Mouse (Mus musculus) right cerebral cortex, postnatal 25 days (tissue): ENCODE results near the gene Fus.

Experiments
- DNase-seq: peaks from one replicate; pipeline ENCODE4 v3.0.0; 2022

Fus gene

GRCm38 (mm10) chr7:127946470-127947023, 20.7 kb upstream of the Fus start, which contains the start of gene Prss36:
Gene Prss36, minus strand, starts transcription at chr7:127946725.
- no peak for DNase-seq

GRCm38 (mm10) chr7:127952864-127953581, 14.2 kb upstream of the Fus start:
- DNase-seq, result no peak

- no peak for DNase-seq
These were observed 7.9 kb upstream of the Fus start for GRCm38 (mm10) chr7:127959364-127959763.

- DNase-seq, result no peak
These were observed 812 bp upstream of the Fus start for GRCm38 (mm10) chr7:127966371-127966918.

- peak; percentile 70 for DNase-seq
These were observed 918 bp downstream of the Fus start for GRCm38 (mm10) chr7:127967922-127968828.

- DNase-seq, result no peak
These were observed 7.2 kb downstream of the Fus start for GRCm38 (mm10) chr7:127974413-127974930.

GRCm38 (mm10) chr7:127978856-127979255, 11.6 kb downstream of the Fus start:
- no peak for DNase-seq

- DNase-seq, result no peak
These were observed 13.3 kb downstream of the Fus start for GRCm38 (mm10) chr7:127980606-127981005.

GRCm38 (mm10) chr7:127988904-127989303, 21.6 kb downstream of the Fus start:
- no peak for DNase-seq

- DNase-seq, result no peak
These were observed 24.6 kb downstream of the Fus start for GRCm38 (mm10) chr7:127991643-127992487.

- DNase-seq, result no peak
These were observed 25.5 kb downstream of the Fus start for GRCm38 (mm10) chr7:127992488-127993340.

GRCm38 (mm10) chr7:127993341-127993977, 26.2 kb downstream of the Fus start, which contains the start of gene Pycard:
Gene Pycard, minus strand, starts transcription at chr7:127993867.
- DNase-seq, result no peak

- DNase-seq, result no peak
These were observed 32.2 kb downstream of the Fus start for GRCm38 (mm10) chr7:127999436-127999835.

GRCm38 (mm10) chr7:128000068-128000950, 33.1 kb downstream of the Fus start:
- no peak for DNase-seq

- DNase-seq, result no peak
These were observed 35.8 kb downstream of the Fus start for GRCm38 (mm10) chr7:128003098-128003497.

- DNase-seq, result no peak
These were observed 36.4 kb downstream of the Fus start, which contains the start of gene Trim72 for GRCm38 (mm10) chr7:128003688-128004087. Gene Trim72, plus strand, starts transcription at chr7:128003949.

- no peak for DNase-seq
These were observed 36.9 kb downstream of the Fus start for GRCm38 (mm10) chr7:128004150-128004486.

GRCm38 (mm10) chr7:128004487-128005362, 37.5 kb downstream of the Fus start:
- no peak for DNase-seq
